Mouse (Mus musculus) hindbrain, embryonic 13.5 days (tissue): ENCODE measurements around the gene Btbd35f15. TPM values are rescaled to one million over a fixed set of nuclear protein-coding genes. Genes with fewer than 3 reads are reported as not detected.
"Not testable (repeated sequence)": the region's sequence is repeated elsewhere in the genome, so short reads cannot be mapped to it uniquely, and the experiment has no call there.

Experiments used
- ATAC-seq: fragments of 200-750 bp; cut with Nextera tagmentation; 2 replicates; pipeline ENCODE4 v1.8.0; 2017; ENCODE audit warnings: moderate TSS enrichment; ENCODE audit not compliant: low FRiP score
- H3K27ac ChIP-seq: fragments of 300-500 bp; sonication (generic); 2 replicates; pipeline ENCODE4 v1.5.1; 2015; ENCODE audit warnings: inconsistent platforms, mild to moderate bottlenecking, moderate library complexity
- H3K27me3 ChIP-seq: fragments of 300-500 bp; sonication (generic); 2 replicates; pipeline ENCODE4 v1.6.1; 2015; ENCODE audit warnings: mild to moderate bottlenecking, inconsistent platforms
- H3K36me3 ChIP-seq: fragments of 300-500 bp; sonication (generic); 2 replicates; pipeline ENCODE4 v1.6.1; 2015; ENCODE audit warnings: mild to moderate bottlenecking, inconsistent platforms
- H3K4me1 ChIP-seq: fragments of 300-500 bp; sonication (generic); replicated peaks from 2 replicates; pipeline ENCODE4 v1.6.1; 2015; ENCODE audit warnings: inconsistent platforms
- H3K4me2 ChIP-seq: fragments of 300-500 bp; sonication (generic); 2 replicates; pipeline ENCODE4 v1.6.1; 2015; ENCODE audit warnings: inconsistent platforms, mild to moderate bottlenecking, moderate library complexity
- H3K4me3 ChIP-seq: fragments of 300-500 bp; sonication (generic); 2 replicates; pipeline ENCODE4 v1.5.1; 2015; ENCODE audit warnings: mild to moderate bottlenecking, inconsistent platforms
- H3K9ac ChIP-seq: fragments of 300-500 bp; sonication (generic); 2 replicates; pipeline ENCODE4 v1.6.1; 2015; ENCODE audit warnings: mild to moderate bottlenecking, inconsistent platforms
- H3K9me3 ChIP-seq: fragments of 300-500 bp; sonication (generic); 2 replicates; pipeline ENCODE4 v1.6.1; 2016; ENCODE audit warnings: inconsistent platforms
- WGBS: fragments of 180-500 bp; shearing (Covaris S2); methylation state at CpG from one replicate; pipeline ENCODE4 v1.1.7; 2015; 5-methylcytosine and 5-hydroxymethylcytosine counted together
- polyA plus RNA-seq: library from polyadenylated mRNA; unstranded; fragments of >200 nt; fragmentation: Nextera tagmentation; extraction: Ambion mirVana; gene quantifications from 2 replicates; pipeline ENCODE4 v1.2.1, GENCODE M21; 2015

Gene Btbd35f15
- polyA plus RNA-seq = not detected in 2 replicates

DNA sequence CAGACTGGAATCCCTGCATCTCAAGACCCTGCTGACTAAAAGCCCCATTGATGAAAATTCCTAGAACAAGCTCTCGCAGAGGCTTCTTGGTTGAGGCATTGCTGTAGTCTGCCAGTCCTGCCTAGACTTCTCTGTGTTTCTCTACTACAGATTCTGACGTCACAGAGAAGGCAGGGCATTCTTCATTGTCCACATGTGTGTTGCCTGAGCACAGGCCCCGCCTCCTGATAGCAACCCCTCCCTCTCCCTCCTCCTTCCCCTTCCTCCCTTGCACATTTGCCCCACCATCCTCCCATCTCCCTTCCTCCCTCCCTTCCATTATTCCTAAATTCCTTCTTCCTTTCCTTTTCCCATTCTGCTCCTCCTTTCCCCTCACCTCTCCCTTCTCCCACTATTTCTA lies at the start of gene Btbd35f15:
Btbd35f15 (minus strand) TSS at position 101 of the 400 bp plus-strand sequence.
- H3K27ac ChIP-seq, H3K9ac ChIP-seq, H3K4me1 ChIP-seq, H3K4me2 ChIP-seq, H3K4me3 ChIP-seq, H3K27me3 ChIP-seq, H3K9me3 ChIP-seq, H3K36me3 ChIP-seq, ATAC-seq: not testable (repeated sequence)
- no CpG with 5 or more reads among the region's 3 CpGs for WGBS

Other genes with a start within 250 kb of the Btbd35f15 start
- not detected in 2 replicates for gene Btbd35f13, start 79.9 kb upstream of the Btbd35f15 start, polyA plus RNA-seq
- gene Btbd35f14, start 125.0 kb upstream of the Btbd35f15 start, polyA plus RNA-seq = not detected in 2 replicates